Mouse (Mus musculus) testis, postnatal 14 days (tissue): ENCODE data around the gene Myh9.

Experiments
- DNase-seq: peaks from one replicate; pipeline ENCODE4 v3.0.0; 2021; ENCODE audit warnings: low spot score

Gene Myh9

DNA sequence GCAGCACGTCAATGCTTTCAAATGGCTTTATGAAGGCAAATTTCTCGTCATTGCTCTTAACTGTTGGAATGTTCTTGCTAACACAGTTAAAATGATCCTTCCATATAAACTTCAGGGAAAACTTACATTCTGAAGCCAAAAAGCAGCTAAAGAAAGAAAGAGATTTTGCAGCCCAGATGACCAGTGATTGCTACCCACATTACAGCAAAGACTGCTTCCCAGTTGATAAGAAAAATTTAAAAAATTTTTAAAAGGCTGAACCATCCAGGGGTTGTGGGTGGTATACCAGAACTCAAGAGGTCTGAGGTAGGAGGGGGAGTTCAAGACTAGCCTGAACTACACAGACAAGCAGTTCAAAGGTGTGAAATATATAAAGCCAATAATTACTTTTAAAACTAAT, 1.1 kb upstream of the Myh9 start:
- no peak for DNase-seq

DNA sequence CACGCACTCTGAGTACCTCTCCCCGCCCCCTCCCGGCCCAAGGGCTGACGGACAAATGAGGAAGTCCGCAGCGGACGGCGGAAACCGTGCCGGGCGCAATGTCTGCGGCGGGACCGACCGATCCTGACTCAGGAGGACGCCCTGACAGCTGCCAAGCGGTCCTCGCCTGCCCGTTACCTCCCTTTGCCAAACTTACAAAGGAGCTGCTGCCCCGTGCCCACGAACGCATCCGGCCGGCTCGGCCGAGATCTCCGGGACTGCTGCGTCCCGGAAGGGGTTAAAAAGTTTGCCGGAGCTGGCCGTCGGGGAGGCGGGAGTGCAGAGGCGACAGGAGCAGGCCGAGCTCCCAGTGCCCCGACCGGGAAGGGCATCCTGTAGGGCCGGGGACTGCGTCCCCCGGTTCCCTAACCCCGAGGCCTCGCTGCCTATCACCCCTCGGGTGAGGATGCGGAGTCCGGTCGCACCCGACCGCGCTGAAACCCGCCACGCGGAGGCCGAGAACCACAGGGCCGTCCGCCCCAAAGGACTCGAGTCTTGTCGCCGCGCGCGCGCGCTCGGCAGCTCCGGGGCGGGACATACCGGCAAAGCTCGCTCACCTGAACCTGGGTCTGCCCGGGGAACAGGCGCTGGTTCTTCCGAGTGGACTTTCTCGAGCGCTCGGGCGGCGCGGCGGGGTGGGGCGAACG, 471 bp downstream of the Myh9 start:
- peak; percentile 88 for DNase-seq

DNA sequence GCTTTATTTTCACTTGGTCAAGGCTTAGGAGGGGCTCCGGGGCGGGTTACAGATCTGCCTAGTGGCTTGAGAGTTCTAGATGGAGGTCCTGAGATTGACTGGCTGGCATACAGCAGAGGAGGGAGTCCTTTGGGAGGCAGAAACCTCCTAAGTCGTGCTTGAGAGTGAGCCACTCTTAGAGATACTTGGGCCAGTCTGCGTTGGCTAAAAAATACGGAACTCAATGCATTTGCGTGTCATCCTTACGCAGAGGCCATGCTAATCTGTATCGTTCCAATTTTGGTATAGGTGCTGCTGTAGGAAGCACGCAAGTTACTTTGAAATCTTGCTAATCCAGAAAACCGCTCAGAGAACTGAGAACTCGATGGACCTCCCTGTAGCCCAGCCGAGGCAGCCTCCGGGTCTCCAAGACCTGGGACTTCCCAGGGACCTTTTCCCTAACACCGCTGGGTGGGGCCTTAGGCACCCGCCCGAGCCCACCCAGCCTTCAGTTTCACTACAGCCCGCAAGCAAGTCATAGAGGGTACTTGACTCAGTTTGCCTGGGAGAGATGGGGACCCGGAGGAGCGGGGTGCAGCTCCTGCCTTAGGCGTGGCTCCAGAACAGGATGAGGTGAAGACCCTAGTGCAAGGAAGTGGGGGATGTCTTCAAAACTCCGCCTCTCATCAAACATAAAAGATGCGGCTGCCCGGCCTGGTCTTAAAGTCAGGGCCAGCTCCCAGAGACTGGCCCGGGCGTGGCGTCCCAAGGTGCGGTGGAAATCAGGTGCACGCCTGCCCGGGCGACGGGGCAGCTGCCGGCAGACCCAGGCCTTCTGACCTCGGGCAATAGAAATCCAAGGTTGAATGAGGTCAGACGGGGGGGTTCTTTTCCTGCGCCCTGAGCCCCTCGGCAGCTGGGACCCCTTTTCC, 1.3 kb downstream of the Myh9 start:
- no peak for DNase-seq

DNA sequence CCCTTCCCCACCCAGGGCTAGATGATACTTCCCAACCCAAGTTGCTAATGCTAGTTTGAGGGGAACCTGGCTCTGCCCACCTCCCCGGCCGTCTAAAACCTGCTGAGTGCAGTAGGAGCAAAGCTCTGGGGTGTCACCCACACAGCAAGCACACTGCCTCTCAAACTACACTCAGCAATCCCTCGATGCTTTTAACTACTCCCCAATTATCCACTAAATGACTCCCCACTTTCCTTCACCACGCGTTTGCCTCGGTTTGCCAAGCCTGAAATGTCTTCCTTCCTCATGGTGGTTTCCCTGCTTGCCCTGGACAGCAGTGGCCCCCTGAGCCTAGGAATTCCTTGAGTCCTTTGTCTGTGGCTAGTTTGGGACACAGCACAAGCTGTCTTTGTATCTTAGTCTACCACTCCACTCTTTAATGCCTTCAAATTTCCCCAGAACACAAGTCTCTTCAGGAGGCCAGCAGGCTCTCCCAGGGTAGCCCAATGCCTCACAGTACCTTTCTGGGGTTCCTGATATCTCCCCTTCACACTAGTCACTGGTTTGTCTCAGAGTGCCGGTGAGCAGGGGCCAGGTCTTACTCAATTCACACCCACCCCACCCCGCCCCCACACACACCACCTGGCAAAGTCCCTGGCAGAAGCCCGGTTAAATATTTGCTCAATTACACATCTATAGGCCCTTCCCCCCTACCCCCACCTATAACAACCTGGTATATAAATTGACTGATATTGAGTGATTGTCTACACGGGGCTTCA, 2.3 kb downstream of the Myh9 start:
- no peak for DNase-seq

GRCm38 (mm10) chr15:77838530-77839387, 3.2 kb downstream of the Myh9 start:
- no peak for DNase-seq

DNA sequence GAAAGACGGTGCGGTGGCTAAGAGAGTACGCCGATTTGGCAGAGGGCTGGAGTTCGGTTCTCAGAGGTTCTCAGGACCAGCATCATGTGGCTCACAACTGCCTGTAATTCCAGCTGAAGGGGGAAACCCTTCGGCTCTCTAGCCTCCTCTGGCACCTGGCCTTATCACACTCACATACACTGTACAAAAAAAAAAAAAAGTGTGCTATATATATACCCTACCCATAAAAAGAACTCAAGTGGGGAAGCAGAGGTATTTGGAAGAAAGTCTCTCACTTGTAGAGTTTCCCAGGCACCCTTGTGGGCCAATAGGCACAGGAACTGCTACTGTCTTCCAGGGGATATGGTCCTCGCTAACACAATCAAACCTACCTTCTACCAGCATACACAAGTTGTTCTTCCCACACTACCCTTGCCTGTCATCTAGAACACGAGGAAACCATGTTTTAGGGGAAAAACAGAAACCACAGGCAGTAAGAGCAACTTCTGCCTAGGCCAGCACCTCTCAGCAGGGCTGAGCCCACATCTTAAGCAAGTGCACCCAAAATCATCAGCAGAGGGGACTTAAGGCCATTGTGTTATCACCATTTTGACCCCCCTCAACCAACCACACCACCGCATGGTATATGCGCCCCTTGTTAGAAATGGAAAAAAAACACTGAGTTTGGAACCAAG, 4.4 kb downstream of the Myh9 start:
- DNase-seq = no peak

GRCm38 (mm10) chr15:77836692-77837443, 5.1 kb downstream of the Myh9 start:
- DNase-seq = no peak

GRCm38 (mm10) chr15:77835930-77836653, 5.9 kb downstream of the Myh9 start:
- DNase-seq = no peak

GRCm38 (mm10) chr15:77834336-77835268, 7.4 kb downstream of the Myh9 start:
- DNase-seq = no peak

GRCm38 (mm10) chr15:77833731-77834130, 8.2 kb downstream of the Myh9 start:
- DNase-seq = no peak

GRCm38 (mm10) chr15:77833083-77833482, 8.9 kb downstream of the Myh9 start:
- no peak for DNase-seq

DNA sequence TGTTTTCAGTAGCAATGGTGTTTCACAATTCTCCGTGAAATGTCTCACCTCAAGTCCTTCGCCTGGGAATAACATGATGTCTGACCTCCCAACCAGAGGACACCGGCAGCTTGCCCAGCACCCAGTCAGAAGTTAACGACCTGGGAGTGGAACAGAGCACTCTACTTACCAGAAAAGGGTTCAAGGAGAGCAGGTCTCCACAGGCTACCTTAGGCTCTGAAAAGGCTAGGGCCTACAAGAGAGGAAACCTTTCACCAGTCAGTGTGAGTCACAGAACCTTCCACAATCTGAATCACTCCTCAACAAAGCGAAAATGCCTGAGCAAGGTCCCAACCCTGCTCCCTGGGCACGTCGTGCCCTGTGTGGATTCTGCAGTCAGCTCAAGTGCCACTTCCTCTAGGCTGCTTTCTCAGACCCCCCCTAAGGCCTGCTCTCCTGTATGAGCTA, 9.5 kb downstream of the Myh9 start:
- no peak for DNase-seq

DNA sequence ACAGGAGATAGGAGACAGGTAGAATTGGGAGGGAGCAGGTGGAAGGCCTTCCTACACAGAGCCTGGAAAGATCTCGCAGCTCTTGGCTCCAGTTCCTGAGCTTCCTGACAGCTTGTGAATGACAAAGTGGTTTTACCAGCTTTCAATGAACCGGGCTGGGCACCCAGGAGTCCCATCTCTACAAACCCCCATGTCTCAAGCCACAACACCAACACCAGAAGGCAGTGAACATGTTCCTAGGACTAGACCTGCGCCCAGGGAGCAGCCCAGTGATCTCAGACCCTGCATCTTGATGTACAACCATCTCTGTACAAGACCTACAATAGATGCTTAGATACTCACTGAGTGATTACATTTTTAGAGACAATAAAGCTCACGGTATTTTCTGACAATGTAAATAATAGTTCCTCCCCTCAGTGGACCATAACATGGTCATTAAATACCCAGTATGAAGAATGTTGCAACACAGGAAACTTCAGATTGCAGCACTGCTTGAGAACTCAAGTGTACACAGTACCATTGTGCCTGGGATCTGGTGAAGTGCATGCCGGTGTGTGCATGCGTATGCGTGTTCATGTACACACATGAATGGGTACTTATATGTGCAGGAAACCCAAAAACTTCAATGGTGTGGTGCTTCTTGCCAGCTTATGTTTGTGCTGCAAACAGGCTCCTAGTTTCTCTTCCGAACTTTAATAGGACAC, 10.1 kb downstream of the Myh9 start:
- DNase-seq = no peak

DNA sequence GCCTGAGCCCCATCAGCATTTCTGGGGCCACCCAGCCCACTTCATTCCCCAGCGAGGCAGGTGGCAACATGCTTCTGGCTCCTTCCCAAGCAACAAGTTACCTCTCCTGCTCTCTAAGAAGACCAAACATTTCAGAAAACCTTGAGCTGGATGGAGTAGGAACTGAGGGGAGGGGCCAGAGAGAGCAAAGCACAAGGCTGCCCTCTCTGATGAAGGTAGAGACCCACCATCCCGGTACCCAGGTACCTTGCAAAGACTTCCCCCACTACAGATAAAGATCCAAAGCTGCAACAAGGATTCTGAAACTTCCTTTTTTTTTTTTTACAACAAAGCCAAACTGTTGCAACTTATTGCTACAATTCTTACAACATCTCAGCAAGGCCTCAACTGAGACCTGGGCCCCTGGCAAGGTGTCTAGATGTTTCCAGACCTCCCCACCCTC, 10.8 kb downstream of the Myh9 start:
- DNase-seq = no peak

- DNase-seq = no peak
Measured at GRCm38 (mm10) chr15:77830481-77831137, 11.4 kb downstream of the Myh9 start.

DNA sequence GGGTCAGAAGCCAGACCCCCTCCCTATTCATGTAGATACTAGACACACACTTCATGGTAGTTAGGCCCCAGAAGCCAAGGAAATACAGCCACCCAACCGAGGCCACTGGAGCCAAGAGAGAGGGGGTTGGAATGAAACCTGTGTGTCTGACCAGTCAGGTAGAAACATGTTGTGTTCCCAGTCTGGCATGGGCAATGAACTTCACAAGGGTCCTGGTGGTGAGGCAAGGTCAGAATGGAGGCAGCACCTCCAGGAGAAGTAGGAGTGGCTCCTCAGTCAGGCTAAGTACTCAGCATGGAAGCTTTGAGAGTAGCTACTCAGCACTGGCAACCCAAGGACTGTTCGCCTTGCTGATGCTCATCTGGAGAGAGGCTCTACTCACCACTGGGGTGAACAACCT, 12.4 kb downstream of the Myh9 start:
- no peak for DNase-seq

GRCm38 (mm10) chr15:77828910-77829309, 13.1 kb downstream of the Myh9 start:
- no peak for DNase-seq
